Mouse (Mus musculus) G1E (cell line): ENCODE results near the gene Dusp22.

Source experiments
- CTCF ChIP-seq: IDR thresholded peaks from 2 replicates; pipeline ENCODE4 v1.5.1; 2012; ENCODE audit warnings: low read depth, low read length, inconsistent platforms, mixed read lengths
- GATA1 ChIP-seq: IDR thresholded peaks from 2 replicates; pipeline ENCODE4 v1.6.1; 2012; ENCODE audit warnings: borderline replicate concordance, low read length, inconsistent platforms, mixed read lengths
- POLR2AphosphoS5 ChIP-seq: IDR thresholded peaks from 2 replicates; pipeline ENCODE4 v1.6.1; 2012; ENCODE audit warnings: low read depth, low read length, inconsistent platforms; ENCODE audit not compliant: insufficient replicate concordance

DNA sequence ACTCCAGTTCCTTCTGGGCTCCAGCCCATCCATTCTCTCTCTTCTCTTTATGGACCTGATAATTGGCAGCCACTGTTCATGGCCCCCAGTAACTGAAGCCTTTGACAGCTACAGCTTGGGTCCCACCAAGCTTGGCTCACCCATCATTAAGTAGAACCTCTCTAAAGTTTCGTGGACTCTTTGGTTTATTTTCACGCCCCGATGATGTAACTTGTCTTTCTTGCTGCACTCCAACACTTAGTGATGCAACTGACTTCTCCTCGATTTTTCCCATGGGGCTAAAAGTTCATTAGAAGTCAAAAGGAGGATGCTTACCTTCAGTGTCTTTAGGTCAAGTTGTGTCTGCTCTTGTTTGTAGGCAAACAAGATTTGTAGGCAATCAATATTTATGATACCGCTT lies 10.6 kb upstream of the Dusp22 start:
- TF ChIP-seq POLR2AphosphoS5 (no peak), CTCF (no peak), GATA1 (no peak)
